Mouse (Mus musculus) CH12.LX (cell line): ENCODE measurements around the gene Lypd3. TPM values are rescaled to one million over a fixed set of nuclear protein-coding genes. Genes with fewer than 3 reads are reported as not detected.

Source experiments
- DNase-seq: peaks from one replicate; pipeline ENCODE4 v3.0.0-alpha.2; 2013; ENCODE audit errors: extremely low read depth
- H3K27ac ChIP-seq: 2 replicates; pipeline ENCODE4 v1.5.1; 2012; ENCODE audit warnings: low read depth, mild to moderate bottlenecking, control low read depth, moderate library complexity; ENCODE audit not compliant: insufficient read depth
- H3K27me3 ChIP-seq: replicated peaks from 2 replicates; pipeline ENCODE3; 2012; ENCODE audit warnings: inconsistent platforms
- H3K36me3 ChIP-seq, 2 experiments: replicated peaks in 1 of 2; 2 replicates each; pipeline versions ENCODE3 to v1.6.1; 2012; ENCODE audit warnings: inconsistent platforms in 1 of 2, low read length in 1 of 2, mild to moderate bottlenecking in 1 of 2, mixed read lengths in 1 of 2, moderate library complexity in 1 of 2; ENCODE audit not compliant: control insufficient read depth in 1 of 2, insufficient read depth in 1 of 2
- H3K4me1 ChIP-seq, 2 experiments: 2 replicates each; pipeline ENCODE4 v1.6.1; 2012; ENCODE audit warnings: inconsistent platforms in 1 of 2, moderate library complexity in 1 of 2; ENCODE audit not compliant: insufficient read depth in 2 of 2, control insufficient read depth in 1 of 2
- H3K4me2 ChIP-seq: 2 replicates; pipeline ENCODE4 v1.6.1; 2012; ENCODE audit warnings: low read depth, mild to moderate bottlenecking, control low read depth; ENCODE audit not compliant: poor library complexity, insufficient read depth, severe bottlenecking
- H3K4me3 ChIP-seq, 3 experiments: fragments of 150-350 bp in 1 of 3; sonication (generic) in 1 of 3; replicated peaks in 1 of 3; 2 replicates each; pipeline versions ENCODE3 to v1.5.1; 2011 to 2012; ENCODE audit warnings: low read depth in 2 of 3, low read length in 2 of 3, mild to moderate bottlenecking in 2 of 3, moderate library complexity in 2 of 3, control low read depth in 1 of 3, improper control_type of control experiment in 1 of 3, inconsistent platforms in 1 of 3, mixed read lengths in 1 of 3; ENCODE audit not compliant: poor library complexity in 1 of 3
- H3K79me2 ChIP-seq: replicated peaks from 2 replicates; pipeline ENCODE4 v1.6.1; 2012; ENCODE audit warnings: mild to moderate bottlenecking, moderate library complexity; ENCODE audit not compliant: control insufficient read depth, poor library complexity, insufficient read depth, severe bottlenecking; ENCODE audit errors: extremely low read depth
- H3K9ac ChIP-seq: 2 replicates; pipeline ENCODE4 v1.6.1; 2012; ENCODE audit warnings: low read depth, mild to moderate bottlenecking, control low read depth, moderate library complexity; ENCODE audit not compliant: insufficient read depth
- H3K9me3 ChIP-seq: replicated peaks from 2 replicates; pipeline ENCODE3; 2012; ENCODE audit warnings: low read length, inconsistent platforms, mixed read lengths
- BHLHE40 ChIP-seq: IDR thresholded peaks from 2 replicates; pipeline ENCODE4 v1.6.1; 2011; ENCODE audit warnings: mild to moderate bottlenecking, low read depth, low read length, improper control_type of control experiment
- CHD2 ChIP-seq: IDR thresholded peaks from 2 replicates; pipeline ENCODE4 v1.6.1; 2011; ENCODE audit warnings: low read length, improper control_type of control experiment
- CTCF ChIP-seq, 2 experiments: IDR thresholded peaks in 1 of 2; conservative IDR thresholded peaks in 1 of 2; 2 replicates each; pipeline ENCODE4 v1.5.1; 2011 to 2012; ENCODE audit warnings: low read depth in 2 of 2, low read length in 2 of 2, improper control_type of control experiment in 1 of 2, inconsistent platforms in 1 of 2, mild to moderate bottlenecking in 1 of 2, moderate library complexity in 1 of 2
- E2F4 ChIP-seq: IDR thresholded peaks from 2 replicates; pipeline ENCODE4 v1.6.1; 2011; ENCODE audit warnings: low read depth, low read length, improper control_type of control experiment; ENCODE audit not compliant: insufficient replicate concordance
- ELF1 ChIP-seq: IDR thresholded peaks from 2 replicates; pipeline ENCODE4 v1.6.1; 2014; ENCODE audit warnings: low read depth, mild to moderate bottlenecking, inconsistent platforms, low read length, improper control_type of control experiment
- JUN ChIP-seq: IDR thresholded peaks from 2 replicates; pipeline ENCODE4 v1.6.1; 2011; ENCODE audit warnings: low read depth, mild to moderate bottlenecking, low read length, improper control_type of control experiment, moderate library complexity; ENCODE audit not compliant: insufficient read depth
- JUND ChIP-seq: conservative IDR thresholded peaks from 2 replicates; pipeline ENCODE4 v1.6.1; 2011; ENCODE audit warnings: low read depth, low read length, improper control_type of control experiment
- KAT2A ChIP-seq: IDR thresholded peaks from 2 replicates; pipeline ENCODE4 v1.6.1; 2012; ENCODE audit warnings: low read length, improper control_type of control experiment, inconsistent platforms; ENCODE audit not compliant: insufficient replicate concordance
- MAZ ChIP-seq: IDR thresholded peaks from 2 replicates; pipeline ENCODE4 v1.6.1; 2012; ENCODE audit warnings: low read depth, mild to moderate bottlenecking, inconsistent platforms, low read length, improper control_type of control experiment, moderate library complexity
- MEF2A ChIP-seq: IDR thresholded peaks from 2 replicates; pipeline ENCODE4 v1.6.1; 2014; ENCODE audit warnings: low read depth, mild to moderate bottlenecking, inconsistent platforms, low read length, improper control_type of control experiment, borderline replicate concordance
- MYC ChIP-seq: IDR thresholded peaks from 2 replicates; pipeline ENCODE4 v1.6.1; 2011; ENCODE audit warnings: low read depth, mild to moderate bottlenecking, improper control_type of control experiment, low read length
- PAX5 ChIP-seq: IDR thresholded peaks from 2 replicates; pipeline ENCODE4 v1.6.1; 2012; ENCODE audit warnings: low read length, inconsistent platforms, mixed read lengths
- RAD21 ChIP-seq: IDR thresholded peaks from 2 replicates; pipeline ENCODE4 v1.6.1; 2011; ENCODE audit warnings: low read depth, mild to moderate bottlenecking, low read length, improper control_type of control experiment, moderate library complexity
- SIN3A ChIP-seq: IDR thresholded peaks from 2 replicates; pipeline ENCODE4 v1.6.1; 2012; ENCODE audit warnings: low read length, improper control_type of control experiment, inconsistent platforms
- TCF12 ChIP-seq: IDR thresholded peaks from 2 replicates; pipeline ENCODE4 v1.6.1; 2014; ENCODE audit warnings: low read depth, mild to moderate bottlenecking, inconsistent platforms, low read length, improper control_type of control experiment
- UBTF ChIP-seq: IDR thresholded peaks from 2 replicates; pipeline ENCODE4 v1.6.1; 2012; ENCODE audit warnings: low read depth, mild to moderate bottlenecking, inconsistent platforms, low read length, improper control_type of control experiment, moderate library complexity
- USF2 ChIP-seq: conservative IDR thresholded peaks from 2 replicates; pipeline ENCODE4 v1.6.1; 2011; ENCODE audit warnings: low read depth, low read length, improper control_type of control experiment
- ZC3H11A ChIP-seq: IDR thresholded peaks from 2 replicates; pipeline ENCODE4 v1.6.1; 2012; ENCODE audit warnings: low read depth, mild to moderate bottlenecking, inconsistent platforms, low read length, improper control_type of control experiment
- dilution Hi-C: fragments of 300-500 bp; cut with MboI; formaldehyde crosslinking; loops from 2 replicates; pipeline ENCODE4 v1.14.3; 2020; ENCODE audit warnings: low sequenced_read_pairs; ENCODE audit not compliant: extremely low pct_unique_long_range_greater_than_20kb, extremely low pct_ligation_motif_present
- in situ Hi-C: fragments of 300-500 bp; cut with MboI; formaldehyde crosslinking; loops from 3 replicates; pipeline ENCODE4 v1.14.3; 2019; ENCODE audit warnings: low sequenced_read_pairs, low pct_ligation_motif_present, low pct_unique_long_range_greater_than_20kb, mixed read lengths
- polyA plus RNA-seq: library from polyadenylated mRNA; unstranded; fragments of >175 nt; gene quantifications from 2 replicates; pipeline ENCODE4 v1.2.1, GENCODE M21; 2012; ENCODE audit warnings: low read depth; ENCODE audit not compliant: insufficient read length
- total RNA-seq, 2 experiments: library from RNA; depleted of rRNA; stranded (reverse); fragments of 300-350 nt in 1 of 2; fragments of >200 nt in 1 of 2; gene quantifications; 2 replicates each; pipeline ENCODE4 v1.2.3; 2012 to 2014

Gene Lypd3
- total and polyA plus RNA-seq, 3 experiments, result not detected

DNA sequence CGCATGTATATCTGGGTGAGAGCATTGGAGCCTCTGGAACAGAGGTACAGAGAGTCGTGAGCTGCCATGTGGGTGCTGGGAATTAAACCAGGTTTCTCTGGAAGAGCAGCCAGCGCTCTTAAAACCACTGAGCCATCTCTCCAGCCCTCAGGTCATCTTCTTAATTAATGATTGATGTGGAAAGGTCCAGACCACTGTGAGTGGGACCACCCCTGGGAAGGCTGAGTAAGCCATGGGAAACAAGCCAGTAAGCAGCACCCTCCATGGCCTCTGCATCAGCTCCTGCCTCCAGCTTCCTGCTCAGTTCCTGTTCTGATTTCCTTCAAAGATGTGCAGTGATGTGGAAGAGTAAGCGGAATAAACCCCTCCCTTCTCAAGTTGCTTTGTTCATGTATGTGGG, 44.2 kb upstream of the Lypd3 start:
- no peak for TF ChIP-seq MYC
- TF ChIP-seq UBTF, result no peak
- TF ChIP-seq TCF12, result no peak
- no peak for TF ChIP-seq MAZ
- Histone ChIP-seq H3K4me3 (no peak overlapping the region), H3K27me3 (no peaks in the 10 kb centered on the region), H3K4me1 (peaks cover 6 to 37% of the 10 kb centered on the region in 2 experiments), H3K4me2 (no peak overlapping the region), H3K79me2 (no peaks in the 10 kb centered on the region), H3K9me3 (no peaks in the 10 kb centered on the region), H3K9ac (no peak overlapping the region), H3K36me3 (peaks cover 0 to 18% of the 10 kb centered on the region in 2 experiments), H3K27ac (no peak overlapping the region)
- dilution Hi-C loops (no loop called here), in situ Hi-C loops (loop anchor here (10.0 kb wide), 1 partner anchor 57 kb away; the partner anchor contains the start of gene Irgq)
- DNase-seq, result no peak

DNA sequence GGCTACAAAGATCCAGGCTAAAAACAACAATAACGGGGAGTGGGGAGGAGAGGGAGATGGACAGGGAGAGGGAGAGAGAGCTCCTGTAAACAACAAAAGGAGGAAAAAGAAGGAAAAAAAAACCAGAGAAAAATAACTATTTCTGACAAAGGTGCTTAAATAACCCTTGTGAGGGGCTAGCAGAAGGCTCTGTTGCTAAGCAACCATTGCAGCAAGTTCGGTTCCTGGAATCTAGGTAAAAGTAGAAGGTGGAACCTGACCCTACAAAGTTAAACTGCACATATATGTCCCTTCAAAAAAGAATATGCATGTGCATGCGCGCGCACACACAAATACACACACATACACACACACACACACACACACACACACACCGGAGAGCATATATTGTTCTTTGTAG, 43.6 kb upstream of the Lypd3 start:
- Histone ChIP-seq H3K9me3 (no peaks in the 10 kb centered on the region), H3K4me1 (peaks cover 6 to 37% of the 10 kb centered on the region in 2 experiments), H3K27ac (no peak overlapping the region), H3K4me2 (no peak overlapping the region), H3K27me3 (no peaks in the 10 kb centered on the region), H3K36me3 (peaks cover 0 to 18% of the 10 kb centered on the region in 2 experiments), H3K4me3 (no peak overlapping the region), H3K9ac (no peak overlapping the region), H3K79me2 (no peaks in the 10 kb centered on the region)
- dilution Hi-C loops, result no loop called here
- TF ChIP-seq BHLHE40, result no peak
- no peak for TF ChIP-seq ELF1
- no peak for TF ChIP-seq CTCF (conservative IDR thresholded peaks at IDR 0.05 in 1 of 2, IDR thresholded peaks at IDR 0.05 in 1 of 2; ENCODE audit: low read depth in 2 of 2, low read length in 2 of 2)
- no peak for TF ChIP-seq CHD2
- no peak for TF ChIP-seq USF2
- no peak for TF ChIP-seq PAX5
- no peak for TF ChIP-seq RAD21
- TF ChIP-seq MAZ, result no peak
- TF ChIP-seq TCF12, result no peak
- no peak for TF ChIP-seq MEF2A
- TF ChIP-seq E2F4, result no peak
- TF ChIP-seq ZC3H11A, result no peak
- TF ChIP-seq SIN3A, result no peak
- TF ChIP-seq KAT2A, result no peak
- TF ChIP-seq JUN, result no peak
- TF ChIP-seq JUND, result no peak
- no peak for DNase-seq
- in situ Hi-C loops, result loop anchor here (10.0 kb wide), 1 partner anchor 58 kb away; the partner anchor contains the start of gene Irgq
